In genomic region chr6:33507134-33507533, GRCm38 (mm10) we compare ENCODE assay signal across 22 mouse cellular contexts.
A peak's percentile ranks its signal among the peaks of the same experiment; 100 is the strongest.
DNase-seq lines count a peak whose midpoint lies in the region; TF ChIP-seq lines count a peak whose summit lies in the region.
"Had no signal": no experiment of that assay in that cellular context is flagged by ENCODE, and none has a peak within 500 bp of the region (broad histone marks: within the 10 kb centered on the region; RNA-seq: fewer than 3 reads in every experiment).

No protein-coding gene starts in this region.

- peak overlapping the region; percentile 51; the same call in 1 of the 2 replicates for H3K27ac ChIP-seq in layer of hippocampus, adult 2 months
- no peak overlapping the region for H3K27ac ChIP-seq in cerebellum, adult 2 months (ENCODE audit: insufficient read depth, low read length)
- H3K27ac ChIP-seq: embryonic facial prominence, embryonic 12.5 days; hindbrain, embryonic 15.5 days; limb, embryonic 15.5 days; liver, embryonic 15.5 days; neural tube, embryonic 13.5 days; stomach, postnatal 0 days had no signal

- no peak for TF ChIP-seq CTCF in layer of hippocampus, adult 2 months (conservative IDR thresholded peaks at IDR 0.05)
- TF ChIP-seq CTCF in cerebellum, adult 2 months (IDR thresholded peaks at IDR 0.05; ENCODE audit: borderline replicate concordance, insufficient read depth, low read depth, low read length) = no peak

- H3K4me3 ChIP-seq in layer of hippocampus, adult 2 months = no peak overlapping the region
- no peak overlapping the region for H3K4me3 ChIP-seq in cerebellum, adult 2 months (replicated peaks; ENCODE audit: insufficient read depth, low read depth, low read length)
- H3K4me3 ChIP-seq: embryonic facial prominence, embryonic 12.5 days; erythroblast, embryonic 14.5 days; hindbrain, embryonic 15.5 days; limb, embryonic 15.5 days; liver, embryonic 15.5 days; neural tube, embryonic 13.5 days had no signal

- DNase-seq in layer of hippocampus, adult 2 months (ENCODE audit: low spot score in 2 of 2) = peak; percentile 24 to 44
- DNase-seq in layer of hippocampus, postnatal 25 days (ENCODE audit: extremely low spot score in 1 of 2, low spot score in 1 of 2) = no peak
- peak; percentile 75 for DNase-seq in cerebellum, adult 11 months
- DNase-seq in cerebellum, adult 2 months = peak; percentile 78 to 92
- DNase-seq in cerebellum, postnatal 36 days = peak; percentile 71 to 86
- DNase-seq in lung, postnatal 10 days = no peak
- DNase-seq in urinary bladder, postnatal 4 days (ENCODE audit: low spot score in 2 of 2) = no peak
- DNase-seq: adrenal gland, postnatal 10 days; gastrocnemius, postnatal 10 days; heart, adult 18-20 months; heart, postnatal 36 days; kidney, postnatal 4 days; right cerebral cortex, postnatal 4 days; thymus, postnatal 25 days had no signal

- TF ChIP-seq POLR2A in cerebellum, adult 2 months (IDR thresholded peaks at IDR 0.05; ENCODE audit: borderline replicate concordance, insufficient read depth, low read length) = no peak

- H3K27me3 ChIP-seq in cerebellum, adult 2 months (ENCODE audit: control insufficient read depth, insufficient read depth, low read length) = no peaks in the 10 kb centered on the region
- H3K27me3 ChIP-seq: embryonic facial prominence, embryonic 12.5 days; hindbrain, embryonic 15.5 days; limb, embryonic 15.5 days; liver, embryonic 15.5 days; neural tube, embryonic 13.5 days; Patski had no signal

- peaks cover 3% of the 10 kb centered on the region; the same call in 1 of the 2 replicates for H3K4me1 ChIP-seq in cerebellum, adult 2 months (ENCODE audit: control insufficient read depth, insufficient read depth, low read length)
- H3K4me1 ChIP-seq: embryonic facial prominence, embryonic 12.5 days; hindbrain, embryonic 15.5 days; limb, embryonic 15.5 days; liver, embryonic 15.5 days; neural tube, embryonic 13.5 days had no signal

Comparison
In these comparisons a context has a peak if more than half of its experiments do, and no peak if none do; other contexts are left out.
1. DNase-seq: peak in layer of hippocampus, adult 2 months (2 of 2), cerebellum, adult 11 months (single experiment), cerebellum, adult 2 months (2 of 2) and cerebellum, postnatal 36 days (2 of 2); none in layer of hippocampus, postnatal 25 days (0 of 2), lung, postnatal 10 days (single experiment) and urinary bladder, postnatal 4 days (0 of 2).